Mouse (Mus musculus) retina, postnatal 1 day (tissue): Measurements from ENCODE around the gene Tef.

Experiments used
- DNase-seq: peaks from one replicate; pipeline ENCODE4 v3.0.0-alpha.2; 2012

Gene Tef

GRCm38 (mm10) chr15:81852411-81853000 lies 50.3 kb downstream of the Tef start:
- DNase-seq, result no peak

GRCm38 (mm10) chr15:81853081-81853480 lies 50.9 kb downstream of the Tef start:
- no peak for DNase-seq

DNA sequence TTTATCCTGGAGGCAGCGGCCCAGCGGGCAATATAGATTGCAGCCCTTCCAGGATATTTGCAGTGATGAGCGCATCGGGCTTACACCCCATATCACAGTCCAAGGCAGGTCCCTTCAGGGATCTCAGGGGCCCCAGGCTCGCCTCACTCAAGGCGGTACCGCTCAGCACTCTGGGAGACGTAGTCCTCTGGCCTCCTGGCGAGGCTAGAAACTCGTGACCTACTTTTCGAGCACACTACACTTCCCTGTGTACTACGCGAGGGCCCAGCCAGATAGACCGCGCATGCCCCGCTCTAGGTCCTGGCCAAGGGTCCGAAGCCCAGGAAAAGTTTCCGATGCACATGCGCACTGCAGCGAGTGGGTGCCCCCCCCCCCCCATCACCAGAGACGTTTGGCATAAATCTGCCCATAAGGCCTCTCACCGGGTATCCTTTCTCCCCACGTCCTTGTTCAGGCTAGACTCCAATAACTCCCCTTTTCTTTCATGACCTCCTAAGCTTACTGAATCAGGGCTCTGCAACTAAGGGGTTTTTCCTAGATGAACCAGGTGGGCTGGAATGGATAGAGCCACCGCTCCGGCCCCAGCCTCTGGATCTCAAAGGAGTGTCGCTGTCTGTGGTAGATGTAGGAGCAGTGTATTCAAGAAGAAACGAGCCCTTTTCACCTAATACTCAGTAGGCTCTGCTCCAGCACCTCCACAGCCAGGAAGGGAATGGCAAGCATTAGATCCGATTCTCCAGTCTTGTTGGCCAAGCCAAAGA lies 54.0 kb downstream of the Tef start:
- DNase-seq, result peak; percentile 97

- DNase-seq, result peak; percentile 81
These were observed 54.9 kb downstream of the Tef start for GRCm38 (mm10) chr15:81856938-81857723.

DNA sequence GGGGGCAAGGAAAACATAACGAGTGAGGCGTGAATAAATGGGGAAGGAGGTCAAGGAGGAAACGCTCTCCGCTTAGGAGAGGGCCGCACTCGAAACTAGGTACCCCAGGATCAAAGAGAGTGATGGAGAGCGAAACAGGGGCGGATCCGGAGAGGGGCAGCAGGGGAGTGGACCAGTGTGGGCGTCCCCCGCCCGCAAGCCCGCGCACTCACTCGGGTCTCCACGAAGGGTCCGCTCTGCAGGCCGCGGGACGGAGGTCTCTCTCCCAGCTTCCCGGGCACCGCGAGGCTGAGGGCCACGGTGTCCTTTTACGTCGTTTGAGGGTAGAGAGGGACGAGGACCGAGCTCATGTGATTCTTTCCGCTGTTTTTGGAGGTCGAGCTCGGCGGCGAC lies 55.5 kb downstream of the Tef start:
- DNase-seq, result no peak

GRCm38 (mm10) chr15:81858138-81858516 lies 55.9 kb downstream of the Tef start:
- peak; percentile 95 for DNase-seq

GRCm38 (mm10) chr15:81858517-81859329 lies 56.5 kb downstream of the Tef start, which contains the start of gene Tob2:
TSS of gene Tob2 (minus strand) at chr15:81858796.
- peak; percentile 56 for DNase-seq

- DNase-seq, result peak; percentile 98
These were observed 57.4 kb downstream of the Tef start for GRCm38 (mm10) chr15:81859330-81860255.

GRCm38 (mm10) chr15:81860471-81861135 lies 58.4 kb downstream of the Tef start:
- no peak for DNase-seq

DNA sequence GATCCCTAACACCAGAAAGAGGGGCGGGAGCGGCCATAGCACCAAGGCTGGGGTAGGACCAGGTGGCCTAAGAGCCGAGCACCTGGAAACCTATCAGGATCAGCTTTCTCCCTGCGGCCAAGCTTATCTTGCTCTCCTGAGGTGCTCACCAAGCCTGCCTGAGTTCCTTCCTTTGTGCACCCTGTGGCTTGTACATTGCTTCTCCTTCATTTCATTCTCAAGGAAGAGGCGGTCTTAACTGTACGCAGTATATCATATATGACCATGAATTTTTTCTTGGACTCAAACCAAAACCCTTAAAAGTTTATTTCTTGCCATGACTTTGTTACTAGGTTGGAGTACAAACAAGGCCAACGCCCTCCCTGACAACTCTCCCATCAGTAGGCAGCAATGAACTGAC lies 62.0 kb downstream of the Tef start:
- DNase-seq, result no peak

GRCm38 (mm10) chr15:81869985-81870384 lies 67.8 kb downstream of the Tef start:
- DNase-seq, result no peak

DNA sequence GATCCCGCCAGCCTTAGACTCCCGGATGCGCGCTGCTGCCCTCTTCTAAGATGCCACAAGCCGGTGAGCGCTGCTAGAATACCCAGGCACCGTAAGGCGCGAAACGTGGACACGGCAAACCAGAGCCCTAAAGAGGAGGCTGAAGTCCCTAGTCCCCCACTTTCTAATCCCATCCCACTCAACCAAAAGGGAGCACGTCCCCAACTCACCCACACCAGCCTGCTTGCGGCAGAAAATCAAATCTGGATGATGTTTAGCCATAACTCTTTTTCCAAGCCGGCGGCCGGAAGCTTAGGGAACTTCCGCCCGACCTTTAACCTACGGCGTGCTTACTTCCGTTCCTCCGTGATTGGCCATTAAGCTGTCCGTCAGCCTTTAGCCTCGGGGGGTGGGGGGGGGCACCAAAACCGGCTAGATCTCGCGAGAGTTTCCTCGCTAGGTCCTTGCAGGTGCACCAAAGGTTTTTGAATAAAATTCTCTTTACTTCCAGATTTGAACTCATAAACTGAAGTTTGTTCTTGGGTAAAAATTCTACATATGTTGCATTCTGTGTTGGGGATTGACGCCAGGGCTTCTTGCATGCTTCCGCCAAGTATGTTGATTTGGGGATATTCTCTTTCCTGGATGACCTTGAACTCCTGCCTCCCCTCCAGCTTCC lies 69.5 kb downstream of the Tef start, which contains the start of gene Phf5a:
Phf5a (minus strand) TSS at position 308 of the 658 bp plus-strand sequence.
- peak; percentile 99 for DNase-seq

DNA sequence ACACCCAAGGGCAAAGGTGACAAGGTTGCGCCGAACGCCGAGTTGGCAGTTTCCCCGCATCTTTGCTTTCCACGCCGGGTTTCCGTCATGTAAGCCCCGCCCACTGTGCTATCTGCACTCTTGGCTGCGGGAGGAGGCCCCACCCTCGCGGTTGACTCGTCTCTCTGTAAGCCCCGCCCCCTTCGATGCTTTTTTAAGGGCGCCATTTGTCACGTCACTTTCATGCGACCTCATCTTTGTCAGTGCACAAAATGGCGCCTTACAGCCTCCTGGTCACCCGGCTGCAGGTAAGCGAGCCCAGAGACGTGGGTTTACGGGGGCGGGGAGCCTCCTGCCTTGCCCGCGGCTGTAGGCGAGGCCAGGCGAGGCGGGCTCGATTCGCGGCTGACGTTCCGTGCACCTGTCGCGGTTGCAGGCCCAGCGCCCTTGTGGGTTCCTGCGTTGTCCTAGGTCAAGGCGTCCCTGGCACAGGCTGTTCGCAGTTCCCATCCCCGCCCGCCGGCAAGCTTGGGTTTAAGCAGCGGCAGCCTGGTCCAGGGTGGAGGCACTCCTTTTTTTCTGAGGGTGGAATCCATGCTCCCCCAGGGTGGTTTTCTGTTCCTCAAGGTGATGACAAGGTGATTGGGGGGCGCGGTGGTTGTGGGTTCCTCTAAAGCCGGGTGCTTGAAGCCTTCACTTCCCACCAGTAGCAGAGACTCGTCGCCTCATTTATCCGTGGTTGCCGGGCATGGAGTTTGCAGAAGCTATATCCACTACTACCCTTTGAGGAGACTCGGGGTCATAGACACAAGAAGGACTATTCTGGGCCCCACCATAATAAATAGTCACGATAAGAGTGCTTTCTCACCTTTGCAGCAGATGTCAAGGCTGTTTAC lies 70.3 kb downstream of the Tef start, which contains the start of gene Aco2:
Aco2 (plus strand) TSS at position 48 of the 875 bp plus-strand sequence.
- peak; percentile 100 for DNase-seq
